Mouse (Mus musculus) activated CD4-positive, CD25-positive, alpha-beta regulatory T cell, adult 4 months (primary cell): ENCODE results near the gene Spata7. TPM values are rescaled to one million over a fixed set of nuclear protein-coding genes. Genes with fewer than 3 reads are reported as not detected.
"Not testable (repeated sequence)": the region's sequence is repeated elsewhere in the genome, so short reads cannot be mapped to it uniquely, and the experiment has no call there.

Experiments
- ATAC-seq: one replicate; pipeline ENCODE4 v1.8.0; 2017
- polyA plus RNA-seq, 2 experiments: library from polyadenylated mRNA; unstranded; fragments of 100-300 nt; shearing (Covaris generic); gene quantifications; one replicate each; pipeline ENCODE4 v1.2.1; 2017

The Spata7 gene
- 1 to 10 TPM in 1 of 2 experiments, under 1 TPM in 1; 0.42 to 2.1 TPM for polyA plus RNA-seq

- ATAC-seq = peak; percentile 84
These were observed at the start of gene Spata7 for GRCm38 (mm10) chr12:98627392-98628259. Spata7 (plus strand) TSS chr12:98628157.

GRCm38 (mm10) chr12:98585302-98585701, 42.7 kb upstream of the Spata7 start:
- no peak for ATAC-seq

DNA sequence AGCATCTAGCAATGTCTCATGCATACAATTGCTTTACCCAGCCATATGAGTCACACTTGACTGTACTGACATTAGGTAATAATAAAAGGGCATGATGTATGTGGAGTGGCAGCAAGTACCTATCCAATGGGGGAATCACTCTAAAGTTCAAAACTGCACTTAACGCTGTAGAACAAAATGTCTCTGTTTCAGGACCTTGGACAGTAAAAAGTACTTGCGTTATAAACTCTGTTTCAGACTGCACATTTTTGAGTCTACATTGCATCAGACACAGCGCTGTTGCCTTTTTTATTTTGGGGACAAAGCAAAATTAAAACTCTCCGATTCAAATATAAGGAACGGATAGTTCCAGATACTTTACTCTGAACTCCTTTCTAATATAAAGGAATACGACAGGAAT, 39.4 kb upstream of the Spata7 start:
- no peak for ATAC-seq

GRCm38 (mm10) chr12:98591016-98591415, 36.9 kb upstream of the Spata7 start:
- no peak for ATAC-seq

DNA sequence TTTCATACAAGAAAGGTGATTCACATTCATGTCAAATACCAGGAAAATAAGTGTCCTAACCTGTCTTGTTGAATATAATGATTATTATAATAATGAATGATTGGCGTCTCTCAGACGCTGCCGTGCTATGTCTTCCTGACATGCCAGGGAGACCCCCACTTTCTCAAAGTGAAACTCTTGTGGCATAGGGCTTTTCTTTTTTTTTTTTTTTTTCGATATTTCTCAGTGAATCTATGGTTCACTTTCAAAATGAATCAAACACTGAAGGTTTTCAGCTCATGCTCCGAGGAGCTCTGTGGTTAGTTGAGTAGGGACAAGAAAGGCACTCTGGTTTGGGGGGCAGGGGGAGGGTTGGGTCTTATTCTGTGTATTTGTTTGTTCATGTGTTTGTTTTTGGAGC, 27.1 kb upstream of the Spata7 start:
- ATAC-seq = peak; percentile 80

DNA sequence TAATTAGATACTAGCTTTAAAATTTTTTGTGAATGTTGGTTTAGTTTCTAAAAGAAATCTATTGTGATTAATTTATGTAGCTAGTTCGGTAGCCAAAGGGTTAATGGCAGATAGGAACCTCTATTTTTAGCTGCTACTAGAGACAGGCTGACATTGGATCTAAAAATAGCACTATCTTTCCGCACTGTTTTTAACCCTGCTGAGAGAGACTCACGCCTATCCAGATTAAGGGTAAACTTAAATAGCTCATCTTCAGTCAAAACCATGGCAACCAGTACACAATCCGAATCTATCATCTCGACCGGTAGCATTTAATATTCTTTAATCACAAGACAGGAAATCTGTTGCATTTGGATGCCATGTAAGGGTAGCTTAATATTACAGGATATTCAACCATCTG, 25.8 kb upstream of the Spata7 start:
- ATAC-seq = no peak

GRCm38 (mm10) chr12:98605264-98605663, 22.7 kb upstream of the Spata7 start:
- no peak for ATAC-seq

DNA sequence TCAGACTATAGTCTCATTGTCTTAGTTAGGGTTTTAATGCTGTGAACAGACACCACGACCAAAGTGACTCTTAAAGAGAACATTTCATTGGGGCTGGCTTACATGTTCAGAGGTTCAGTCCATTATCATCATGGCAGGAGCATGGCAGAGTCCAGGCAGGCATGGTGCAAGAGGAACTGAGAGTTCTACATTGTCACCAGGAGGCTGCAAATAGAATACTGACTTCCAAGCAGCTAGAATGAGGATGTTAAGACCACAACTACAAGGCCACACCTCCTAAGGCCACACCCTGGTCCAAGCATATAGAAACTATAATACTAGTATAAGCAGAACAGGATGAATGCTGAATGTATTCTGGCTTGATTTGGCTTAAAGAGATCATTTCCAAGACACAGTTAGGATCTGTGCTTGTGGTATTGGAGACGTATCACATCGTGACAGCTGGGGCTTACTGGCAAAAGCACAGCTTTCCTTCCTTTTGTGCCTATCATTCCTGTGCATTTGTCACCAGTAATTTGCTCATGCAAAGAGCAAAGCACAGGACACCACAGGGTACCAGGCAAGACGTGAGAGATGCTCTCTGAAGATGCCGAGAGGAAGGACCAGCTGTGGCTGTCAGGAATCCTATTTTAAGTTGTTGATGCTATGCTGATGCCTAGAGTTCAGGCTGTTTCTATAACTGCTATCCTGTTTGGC, 21.2 kb upstream of the Spata7 start:
- no peak for ATAC-seq

- no peak for ATAC-seq
These were observed 17.6 kb upstream of the Spata7 start for GRCm38 (mm10) chr12:98610341-98610740.

DNA sequence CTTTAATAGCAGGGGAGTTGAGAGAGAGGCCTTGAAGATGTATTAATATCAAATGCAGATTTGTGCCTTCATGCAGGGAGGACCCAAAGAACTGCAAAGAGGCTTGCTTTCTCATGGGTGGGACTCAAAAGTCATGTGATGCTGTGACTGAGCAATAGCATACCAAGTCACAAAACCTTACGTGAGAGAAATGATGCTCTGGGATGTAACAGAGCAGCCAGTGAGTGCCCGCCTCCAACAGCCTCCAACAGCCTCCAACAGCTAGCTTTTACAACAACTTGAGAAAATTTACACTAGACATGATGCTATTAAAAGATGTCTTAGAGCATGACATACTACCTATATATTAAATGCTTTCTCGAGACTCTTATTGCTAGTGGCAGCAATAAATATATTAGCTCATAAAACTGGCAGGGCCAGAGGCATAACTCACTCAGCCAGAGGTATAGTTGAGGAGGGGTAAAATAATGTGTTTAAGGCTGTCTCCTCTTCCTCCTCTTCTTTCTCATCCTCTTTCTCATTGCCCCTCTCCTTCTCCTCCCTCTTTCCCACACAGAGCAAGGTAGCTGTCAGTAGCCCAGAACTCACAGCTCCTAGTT, 12.9 kb upstream of the Spata7 start:
- no peak for ATAC-seq

- no peak for ATAC-seq
These were observed 12.2 kb upstream of the Spata7 start for GRCm38 (mm10) chr12:98615746-98616145.

GRCm38 (mm10) chr12:98619496-98619895, 8.5 kb upstream of the Spata7 start:
- no peak for ATAC-seq

GRCm38 (mm10) chr12:98620922-98621321, 7.0 kb upstream of the Spata7 start:
- not testable (repeated sequence) for ATAC-seq

- not testable (repeated sequence) for ATAC-seq
These were observed 4.7 kb upstream of the Spata7 start for GRCm38 (mm10) chr12:98623266-98623665.

GRCm38 (mm10) chr12:98628260-98628970, 458 bp downstream of the Spata7 start:
- peak; percentile 67 for ATAC-seq

- no peak for ATAC-seq
These were observed 16.9 kb downstream of the Spata7 start for GRCm38 (mm10) chr12:98644852-98645251.

- ATAC-seq = no peak
These were observed 28.9 kb downstream of the Spata7 start for GRCm38 (mm10) chr12:98656873-98657272.

DNA sequence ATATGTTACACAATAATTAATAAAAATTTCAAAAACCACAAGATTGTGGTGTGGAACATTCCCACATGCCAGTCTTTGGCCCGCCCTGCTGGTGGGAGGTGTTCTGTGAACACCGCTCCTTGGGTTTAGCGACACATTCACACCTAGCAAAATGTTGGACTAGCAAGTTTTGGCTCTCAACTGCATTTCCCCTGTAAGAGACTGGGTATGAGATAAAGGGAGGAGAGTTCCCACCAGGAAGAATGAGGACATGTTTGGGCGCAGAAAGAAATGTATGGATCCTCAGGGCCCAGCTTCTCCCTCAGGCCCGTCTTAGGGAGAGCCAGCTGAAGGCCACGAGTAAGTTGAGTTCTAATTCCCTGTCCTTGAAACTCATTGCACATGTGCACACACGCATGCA, 34.7 kb downstream of the Spata7 start:
- no peak for ATAC-seq

DNA sequence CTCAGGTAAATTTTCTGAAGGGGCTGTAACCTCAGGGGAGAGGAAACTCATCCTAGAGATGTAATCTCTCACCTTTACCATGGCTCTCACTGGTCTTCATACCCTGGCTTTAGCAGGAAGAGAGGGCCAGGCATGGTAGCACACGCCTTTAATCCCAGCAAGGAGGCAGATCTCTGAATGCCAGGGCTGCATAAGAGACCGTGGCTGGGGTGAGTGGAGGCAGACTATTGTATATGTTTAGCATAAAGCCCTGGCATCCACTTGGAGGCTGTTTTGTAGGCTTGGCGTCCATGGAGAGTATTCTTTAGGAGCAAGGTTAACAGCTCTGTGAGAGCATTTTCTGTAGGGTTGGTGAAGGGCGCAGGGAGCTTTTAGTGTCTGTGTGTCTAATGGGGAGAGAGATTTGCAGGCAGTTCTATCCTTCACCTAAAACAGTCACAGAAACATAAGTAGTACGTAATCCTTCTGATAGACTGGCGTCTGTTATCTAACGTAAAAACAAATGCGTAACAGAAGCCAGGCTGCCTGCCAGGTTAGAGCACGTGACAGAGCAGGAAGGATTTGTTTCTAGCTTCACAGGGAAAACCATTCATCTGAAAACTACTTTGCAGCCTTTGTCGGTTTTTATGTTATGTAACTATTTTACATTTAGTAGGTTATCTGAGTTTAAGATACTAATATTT, 40.3 kb downstream of the Spata7 start:
- ATAC-seq = no peak

DNA sequence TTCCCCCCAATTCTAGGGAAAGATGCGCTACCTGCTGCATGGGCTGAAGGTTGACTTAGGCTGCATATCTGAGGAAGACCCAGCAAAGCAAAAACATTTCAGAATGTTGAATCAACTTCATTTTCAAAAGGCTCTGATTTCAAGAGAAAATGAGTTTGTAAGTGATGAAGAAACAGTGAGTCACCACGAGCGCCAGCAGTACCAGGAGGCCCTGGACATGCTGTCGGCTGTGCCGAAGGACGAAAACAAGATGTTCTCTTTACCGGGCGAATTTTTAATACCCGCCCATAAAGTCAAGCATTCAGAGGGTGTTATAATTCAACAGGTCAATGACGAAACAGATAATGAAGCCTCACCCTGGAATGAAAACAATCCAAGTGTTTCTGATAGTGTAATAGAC, 41.1 kb downstream of the Spata7 start:
- ATAC-seq = no peak

- no peak for ATAC-seq
These were observed 41.9 kb downstream of the Spata7 start for GRCm38 (mm10) chr12:98669864-98670263.

DNA sequence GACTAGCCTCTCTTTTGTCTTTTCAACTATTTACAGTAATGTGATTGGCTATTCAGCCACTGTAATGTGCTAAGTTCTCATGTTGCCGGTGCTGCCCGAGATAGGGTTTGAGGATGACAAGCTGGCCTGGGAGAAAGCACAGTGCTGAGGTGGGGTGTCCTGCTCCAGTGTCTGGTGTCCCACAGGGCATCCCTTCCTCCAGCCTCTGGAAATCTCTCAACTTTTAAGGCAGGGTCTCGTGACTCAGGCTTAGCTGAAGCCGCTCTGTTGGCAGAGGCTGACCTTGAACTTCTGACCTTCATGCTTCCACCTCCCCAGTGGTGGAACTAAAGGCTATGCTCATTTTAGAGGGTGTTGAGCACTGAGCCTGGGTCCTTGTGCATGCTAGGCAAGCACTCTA, 42.5 kb downstream of the Spata7 start:
- no peak for ATAC-seq
